In genomic region chr10:67051466-67051865, GRCm38 (mm10) we compare ENCODE assay signal across 13 mouse cellular contexts. TPM values are rescaled to one million over a fixed set of nuclear protein-coding genes. Genes with fewer than 3 reads are reported as not detected.
DNase-seq lines count a peak whose midpoint lies in the region; ATAC-seq lines count a peak whose summit lies in the region.
"Had no signal": no experiment of that assay in that cellular context is flagged by ENCODE, and none has a peak within 500 bp of the region (broad histone marks: within the 10 kb centered on the region; RNA-seq: fewer than 3 reads in every experiment).

No protein-coding gene starts in this region.

- H3K9ac ChIP-seq in heart, embryonic 13.5 days: no peak overlapping the region
- no peak overlapping the region for H3K9ac ChIP-seq in kidney, embryonic 15.5 days
- no peak overlapping the region for H3K9ac ChIP-seq in limb, embryonic 12.5 days (replicated peaks)
- H3K9ac ChIP-seq: limb, embryonic 13.5 days; lung, embryonic 15.5 days had no signal

- peaks cover 53% of the 10 kb centered on the region for H3K4me1 ChIP-seq in heart, embryonic 13.5 days
- peaks cover 51% of the 10 kb centered on the region for H3K4me1 ChIP-seq in kidney, embryonic 15.5 days
- H3K4me1 ChIP-seq in limb, embryonic 12.5 days (replicated peaks): peaks cover 57% of the 10 kb centered on the region
- peaks cover 24% of the 10 kb centered on the region for H3K4me1 ChIP-seq in midbrain, embryonic 10.5 days

- peaks cover 3% of the 10 kb centered on the region; the same call in 1 of the 2 replicates for H3K36me3 ChIP-seq in heart, embryonic 13.5 days
- no peaks in the 10 kb centered on the region for H3K36me3 ChIP-seq in kidney, embryonic 15.5 days
- no peaks in the 10 kb centered on the region for H3K36me3 ChIP-seq in limb, embryonic 12.5 days
- H3K36me3 ChIP-seq in midbrain, embryonic 10.5 days: no peaks in the 10 kb centered on the region
- H3K36me3 ChIP-seq: limb, embryonic 13.5 days; lung, embryonic 15.5 days had no signal

- H3K27me3 ChIP-seq in heart, embryonic 13.5 days (replicated peaks): no peaks in the 10 kb centered on the region
- no peaks in the 10 kb centered on the region for H3K27me3 ChIP-seq in kidney, embryonic 15.5 days
- H3K27me3 ChIP-seq in limb, embryonic 12.5 days: no peaks in the 10 kb centered on the region
- no peaks in the 10 kb centered on the region for H3K27me3 ChIP-seq in midbrain, embryonic 10.5 days (ENCODE audit: low read depth, poor library complexity, severe bottlenecking)
- H3K27me3 ChIP-seq: limb, embryonic 13.5 days; lung, embryonic 15.5 days had no signal

- H3K27ac ChIP-seq in heart, embryonic 13.5 days (replicated peaks): peak overlapping the region; percentile 30; the same call in 1 of the 2 replicates
- 0 out of 2 replicates have a peak overlapping the region, but pooled peaks have one; percentile 41 for H3K27ac ChIP-seq in kidney, embryonic 15.5 days
- peak overlapping the region; percentile 64 for H3K27ac ChIP-seq in limb, embryonic 12.5 days
- no peak overlapping the region for H3K27ac ChIP-seq in midbrain, embryonic 10.5 days (replicated peaks)
- H3K27ac ChIP-seq: lung, embryonic 15.5 days had no signal

- no peak overlapping the region for H3K4me2 ChIP-seq in heart, embryonic 13.5 days
- H3K4me2 ChIP-seq in kidney, embryonic 15.5 days: no peak overlapping the region
- H3K4me2 ChIP-seq in limb, embryonic 12.5 days: no peak overlapping the region
- H3K4me2 ChIP-seq: limb, embryonic 13.5 days; lung, embryonic 15.5 days had no signal

- H3K9me3 ChIP-seq in heart, embryonic 13.5 days: no peaks in the 10 kb centered on the region
- H3K9me3 ChIP-seq in kidney, embryonic 15.5 days (replicated peaks): no peaks in the 10 kb centered on the region
- no peaks in the 10 kb centered on the region for H3K9me3 ChIP-seq in limb, embryonic 12.5 days
- no peaks in the 10 kb centered on the region for H3K9me3 ChIP-seq in midbrain, embryonic 10.5 days (replicated peaks)
- H3K9me3 ChIP-seq: limb, embryonic 13.5 days; lung, embryonic 15.5 days had no signal

- DNase-seq in heart, postnatal 25 days (ENCODE audit: low spot score): no peak
- no peak for DNase-seq in kidney, postnatal 4 days
- peak; percentile 39 for DNase-seq in ZHBTc4 (ENCODE audit: low read depth, low spot score)
- DNase-seq in midbrain, embryonic 10.5 days (ENCODE audit: low spot score): no peak
- DNase-seq: cerebellum, adult 11 months; gastrocnemius, postnatal 25 days; spleen, adult 18-20 months had no signal

- no peak overlapping the region for H3K4me3 ChIP-seq in heart, embryonic 13.5 days
- H3K4me3 ChIP-seq in kidney, embryonic 15.5 days (replicated peaks): no peak overlapping the region
- H3K4me3 ChIP-seq in limb, embryonic 12.5 days (replicated peaks): no peak overlapping the region
- H3K4me3 ChIP-seq in midbrain, embryonic 10.5 days: no peak overlapping the region
- H3K4me3 ChIP-seq: limb, embryonic 13.5 days; lung, embryonic 15.5 days had no signal

- ATAC-seq in heart, embryonic 13.5 days (ENCODE audit: extremely low read depth, insufficient number of reproducible peaks, low FRiP score, low TSS enrichment): no peak
- no peak for ATAC-seq in kidney, embryonic 15.5 days (replicated peaks; ENCODE audit: low FRiP score)
- ATAC-seq in limb, embryonic 12.5 days (ENCODE audit: insufficient number of reproducible peaks, insufficient read depth, low FRiP score, low TSS enrichment, low read depth): no peak
- ATAC-seq: activated CD4-positive, CD25-positive, alpha-beta regulatory T cell, adult 4 months had no signal

- WGBS in heart, embryonic 13.5 days: 62% methylated on average over 5 of the region's 5 CpGs
- 78% methylated on average over 5 of the region's 5 CpGs for WGBS in kidney, embryonic 15.5 days
- 55% methylated on average over 5 of the region's 5 CpGs for WGBS in limb, embryonic 12.5 days
- 80% methylated on average over 5 of the region's 5 CpGs for WGBS in midbrain, embryonic 10.5 days

- intact Hi-C loops in heart, postnatal 25 days (cut with DNase I): loop anchor here (5.0 kb wide), 1 partner anchor 66 kb away; no protein-coding TSS in a partner anchor

RNA-seq across cellular contexts. Expression of gene Jmjd1c, which starts 44.5 kb away (rescaled TPM):
- polyA plus RNA-seq in heart, embryonic 13.5 days (2015; fragmentation: Nextera tagmentation; extraction: Ambion mirVana): 30.3 and 30.8 TPM in 2 replicates
- 10 to 100 TPM; 38.5 to 40.9 TPM for total RNA-seq in heart, postnatal 25 days (2021)
- 38.0 and 42.6 TPM in 2 replicates for polyA plus RNA-seq in kidney, embryonic 15.5 days (2015; fragmentation: Nextera tagmentation; extraction: Ambion mirVana)
- 43.8 and 47.5 TPM in 2 replicates for polyA plus RNA-seq in limb, embryonic 12.5 days (2016; fragmentation: Nextera tagmentation; extraction: Ambion mirVana)
- polyA plus RNA-seq in midbrain, embryonic 10.5 days (2016; fragmentation: Nextera tagmentation; extraction: Ambion mirVana): 27.1 and 28.4 TPM in 2 replicates

RNA-seq across cellular contexts. Expression of gene Reep3, which starts 45.3 kb away (rescaled TPM):
- polyA plus RNA-seq in heart, embryonic 13.5 days (2015; fragmentation: Nextera tagmentation; extraction: Ambion mirVana): 23.2 and 26.4 TPM in 2 replicates
- 10 to 100 TPM; 21.4 to 22.9 TPM for total RNA-seq in heart, postnatal 25 days (2021)
- polyA plus RNA-seq in kidney, embryonic 15.5 days (2015; fragmentation: Nextera tagmentation; extraction: Ambion mirVana): 47.0 and 49.1 TPM in 2 replicates
- polyA plus RNA-seq in limb, embryonic 12.5 days (2016; fragmentation: Nextera tagmentation; extraction: Ambion mirVana): 31.4 and 33.3 TPM in 2 replicates
- polyA plus RNA-seq in midbrain, embryonic 10.5 days (2016; fragmentation: Nextera tagmentation; extraction: Ambion mirVana): 31.7 and 36.7 TPM in 2 replicates
